ENCODE assay signal across 7 mouse cellular contexts in the genomic region with DNA sequence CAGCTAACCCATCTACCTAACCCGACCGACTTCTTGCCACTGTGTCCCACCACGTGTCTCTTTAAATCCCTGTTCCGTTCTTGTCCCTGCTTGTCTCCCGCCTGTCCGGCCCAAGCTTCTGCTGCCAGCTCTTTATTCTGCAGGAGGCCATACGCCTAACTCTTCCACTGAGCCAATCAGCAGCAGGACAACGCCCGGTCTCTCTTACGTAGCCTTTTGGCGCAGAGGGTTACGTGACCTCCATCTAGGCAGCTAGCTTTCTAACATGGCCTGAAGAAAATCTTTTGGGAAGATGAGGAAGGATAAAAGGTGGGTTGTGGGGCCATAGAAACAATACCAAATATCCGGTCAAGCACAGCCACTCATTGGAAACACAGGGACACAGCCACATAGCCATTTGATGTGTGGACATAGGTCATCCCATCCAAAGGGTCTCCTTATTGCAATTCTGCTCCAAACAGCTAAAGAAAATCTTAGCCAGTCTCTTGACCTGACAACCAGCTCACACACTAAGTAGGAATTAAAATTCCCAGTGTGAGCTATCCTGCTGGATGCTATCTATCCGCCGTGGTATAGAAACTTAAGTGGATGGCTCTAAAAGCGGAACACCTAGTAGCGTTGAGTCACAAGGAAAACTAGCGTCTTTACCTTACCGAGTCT. TPM values are rescaled to one million over a fixed set of nuclear protein-coding genes. Genes with fewer than 3 reads are reported as not detected.
DNase-seq lines count a peak whose midpoint lies in the region; ATAC-seq and TF ChIP-seq lines count a peak whose summit lies in the region.

No protein-coding gene starts in this region.

- peaks cover 13% of the 10 kb centered on the region for H3K4me1 ChIP-seq in intestine, embryonic 15.5 days (replicated peaks)
- peaks cover 7% of the 10 kb centered on the region; the same call in 1 of the 2 replicates for H3K4me1 ChIP-seq in small intestine, adult 2 months (ENCODE audit: control insufficient read depth, insufficient read depth, insufficient read length, low read length)

- TF ChIP-seq CTCF in small intestine, adult 2 months (IDR thresholded peaks at IDR 0.05; ENCODE audit: extremely low read depth, insufficient read length, insufficient replicate concordance, low read depth, low read length) = no peak

- intact Hi-C loops in gastrocnemius, postnatal 36 days (cut with DNase I) = loop anchor here (10.0 kb wide), 1 partner anchor 198 kb away; no protein-coding TSS in a partner anchor
- intact Hi-C loops in left cerebral cortex, postnatal 25 days (cut with DNase I) = loop anchor here (2.0 kb wide), 1 partner anchor 42 kb away; a partner anchor contains a TSS

- peak overlapping the region; percentile 68 for H3K9ac ChIP-seq in intestine, embryonic 15.5 days

- no peaks in the 10 kb centered on the region for H3K9me3 ChIP-seq in intestine, embryonic 15.5 days

- ATAC-seq in intestine, embryonic 15.5 days = peak; percentile 85

- peak overlapping the region; percentile 99 for H3K27ac ChIP-seq in intestine, embryonic 15.5 days
- peak overlapping the region; percentile 98 for H3K27ac ChIP-seq in small intestine, adult 2 months (ENCODE audit: insufficient read depth, low read depth, low read length)

- peak; percentile 92 for TF ChIP-seq POLR2A in small intestine, adult 2 months (IDR thresholded peaks at IDR 0.05; ENCODE audit: low read depth, low read length)

- H3K36me3 ChIP-seq in intestine, embryonic 15.5 days = no peaks in the 10 kb centered on the region
- H3K36me3 ChIP-seq in small intestine, adult 2 months (ENCODE audit: control insufficient read depth, insufficient read depth, low read length) = no peaks in the 10 kb centered on the region

- H3K4me2 ChIP-seq in intestine, embryonic 15.5 days (replicated peaks) = peak overlapping the region; percentile 72

- peak overlapping the region; percentile 53 for H3K4me3 ChIP-seq in intestine, embryonic 15.5 days (replicated peaks)
- peak overlapping the region; percentile 74 for H3K4me3 ChIP-seq in small intestine, adult 2 months (ENCODE audit: low read depth, low read length)

- under 1% methylated on average over 19 of the region's 19 CpGs for WGBS in intestine, embryonic 15.5 days
- WGBS in small intestine, adult 2 months = under 1% methylated on average over 19 of the region's 19 CpGs

- no peaks in the 10 kb centered on the region for H3K27me3 ChIP-seq in intestine, embryonic 15.5 days (replicated peaks)
- H3K27me3 ChIP-seq in small intestine, adult 2 months (ENCODE audit: control insufficient read depth, insufficient read depth, low read length) = no peaks in the 10 kb centered on the region

- peak; percentile 91 to 96 for DNase-seq in adrenal gland, adult (ENCODE audit: inconsistent age in 2 of 2, low spot score in 1 of 2)
- peak; percentile 90 for DNase-seq in embryo, embryonic 11 days
- peak; percentile 66 to 78 for DNase-seq in gastrocnemius, postnatal 36 days
- DNase-seq in left cerebral cortex, postnatal 25 days (ENCODE audit: low spot score in 2 of 2) = peak; percentile 83 to 96
- peak; percentile 83 for DNase-seq in mesoderm, embryonic 11.5 days (ENCODE audit: low read depth, low spot score)

RNA-seq across cellular contexts. Expression of a gene that starts 0.8 kb away (rescaled TPM):
- 1 to 10 TPM; 5.9 to 6.8 TPM for total RNA-seq in gastrocnemius, postnatal 36 days (2021)
- 10.7 and 10.9 TPM in 2 replicates for polyA plus RNA-seq in intestine, embryonic 15.5 days (2015; fragmentation: Nextera tagmentation; extraction: Ambion mirVana)
- total RNA-seq in left cerebral cortex, postnatal 25 days (2021) = 10 to 100 TPM; 25.6 to 30.9 TPM
- polyA plus RNA-seq in small intestine, adult 2 months (2012; rRNA removed) = 4.2 and 6.3 TPM in 2 replicates

RNA-seq across cellular contexts. Expression of a gene that starts 6.1 kb away (rescaled TPM):
- 10 to 100 TPM; 26.9 to 33.5 TPM for total RNA-seq in gastrocnemius, postnatal 36 days (2021)
- 49.9 and 61.1 TPM in 2 replicates for polyA plus RNA-seq in intestine, embryonic 15.5 days (2015; fragmentation: Nextera tagmentation; extraction: Ambion mirVana)
- 10 to 100 TPM; 41.5 to 49.1 TPM for total RNA-seq in left cerebral cortex, postnatal 25 days (2021)
- 77.4 and 102 TPM in 2 replicates for polyA plus RNA-seq in small intestine, adult 2 months (2012; rRNA removed)

RNA-seq across cellular contexts. Expression of a gene that starts 7.2 kb away (rescaled TPM):
- total RNA-seq in gastrocnemius, postnatal 36 days (2021) = 10 to 100 TPM; 28.9 to 35.3 TPM
- 6.5 and 9.2 TPM in 2 replicates for polyA plus RNA-seq in intestine, embryonic 15.5 days (2015; fragmentation: Nextera tagmentation; extraction: Ambion mirVana)
- total RNA-seq in left cerebral cortex, postnatal 25 days (2021) = 100 to 1,000 TPM; 102 to 120 TPM
- polyA plus RNA-seq in small intestine, adult 2 months (2012; rRNA removed) = 8.4 and 8.7 TPM in 2 replicates

RNA-seq across cellular contexts. Expression of a gene that starts 15.9 kb away (rescaled TPM):
- not detected for total RNA-seq in gastrocnemius, postnatal 36 days (2021)
- 1.0 and 1.3 TPM in 2 replicates for polyA plus RNA-seq in intestine, embryonic 15.5 days (2015; fragmentation: Nextera tagmentation; extraction: Ambion mirVana)
- not detected for total RNA-seq in left cerebral cortex, postnatal 25 days (2021)
- polyA plus RNA-seq in small intestine, adult 2 months (2012; rRNA removed) = not detected in 2 replicates

RNA-seq across cellular contexts. Expression of a gene that starts 17.0 kb away (rescaled TPM):
- total RNA-seq in gastrocnemius, postnatal 36 days (2021) = 1 to 10 TPM; 2.9 to 7.9 TPM
- polyA plus RNA-seq in intestine, embryonic 15.5 days (2015; fragmentation: Nextera tagmentation; extraction: Ambion mirVana) = 17.7 and 20.5 TPM in 2 replicates
- 1 to 10 TPM; 6.9 to 9.0 TPM for total RNA-seq in left cerebral cortex, postnatal 25 days (2021)
- 485 and 622 TPM in 2 replicates for polyA plus RNA-seq in small intestine, adult 2 months (2012; rRNA removed)

Comparison
In these comparisons a context has a peak if more than half of its experiments do, and no peak if none do; other contexts are left out.
1. Peak in every context shown above with its lines: DNase-seq, ATAC-seq, H3K4me3 ChIP-seq and H3K27ac ChIP-seq.